In genomic region chr1:81076831-81077664, GRCm38 (mm10) we compare ENCODE assay signal across 10 mouse cellular contexts. TPM values are rescaled to one million over a fixed set of nuclear protein-coding genes. Genes with fewer than 3 reads are reported as not detected.
DNase-seq lines count a peak whose midpoint lies in the region; ATAC-seq lines count a peak whose summit lies in the region.
"Had no signal": no experiment of that assay in that cellular context is flagged by ENCODE, and none has a peak within 500 bp of the region (broad histone marks: within the 10 kb centered on the region; RNA-seq: fewer than 3 reads in every experiment).

Nyap2 (plus strand) TSS chr1:81076950.

- no peaks in the 10 kb centered on the region for H3K36me3 ChIP-seq in hindbrain, embryonic 14.5 days (replicated peaks; ENCODE audit: control insufficient read depth, insufficient read depth)
- H3K36me3 ChIP-seq in midbrain, embryonic 10.5 days = no peaks in the 10 kb centered on the region
- H3K36me3 ChIP-seq: liver, embryonic 13.5 days had no signal

- H3K4me2 ChIP-seq in hindbrain, embryonic 14.5 days (replicated peaks) = peak within 1 kb of the TSS; percentile 71
- H3K4me2 ChIP-seq: liver, embryonic 13.5 days had no signal

- DNase-seq in adrenal gland, postnatal 25 days = peak; percentile 3
- DNase-seq in adrenal gland, adult 8-10 months = no peak
- peak; percentile 64 for DNase-seq in embryo, embryonic 10.5 days (ENCODE audit: low spot score)
- peak; percentile 68 for DNase-seq in hindbrain, embryonic 14.5 days (ENCODE audit: low spot score)
- DNase-seq in midbrain, embryonic 10.5 days (ENCODE audit: low spot score) = peak; percentile 22
- no peak for DNase-seq in spleen, adult 12 weeks (ENCODE audit: low spot score)
- no peak for DNase-seq in urinary bladder, postnatal 25 days (ENCODE audit: low spot score)
- DNase-seq: liver, embryonic 13.5 days had no signal

- H3K4me1 ChIP-seq in hindbrain, embryonic 14.5 days (replicated peaks; ENCODE audit: control insufficient read depth, insufficient read depth, low read length) = peaks cover 16% of the 10 kb centered on the region
- peaks cover 15% of the 10 kb centered on the region for H3K4me1 ChIP-seq in midbrain, embryonic 10.5 days
- H3K4me1 ChIP-seq: liver, embryonic 13.5 days had no signal

- no peaks in the 10 kb centered on the region for H3K9me3 ChIP-seq in hindbrain, embryonic 14.5 days (ENCODE audit: control insufficient read depth, low read length)
- no peaks in the 10 kb centered on the region for H3K9me3 ChIP-seq in midbrain, embryonic 10.5 days (replicated peaks)
- H3K9me3 ChIP-seq: liver, embryonic 13.5 days had no signal

- peak; percentile 88 for ATAC-seq in hindbrain, embryonic 14.5 days (ENCODE audit: low FRiP score)
- ATAC-seq in megakaryocyte, adult 5-6 weeks (ENCODE audit: poor library complexity, severe bottlenecking) = no peak

- H3K9ac ChIP-seq in hindbrain, embryonic 14.5 days = peak within 1 kb of the TSS; percentile 86
- H3K9ac ChIP-seq: liver, embryonic 13.5 days had no signal

- 16% methylated on average over 16 of the region's 16 CpGs for WGBS in hindbrain, embryonic 14.5 days
- 27% methylated on average over 16 of the region's 16 CpGs for WGBS in midbrain, embryonic 10.5 days

- H3K27me3 ChIP-seq in hindbrain, embryonic 14.5 days (ENCODE audit: control insufficient read depth, insufficient read depth, low read length) = no peaks in the 10 kb centered on the region
- no peaks in the 10 kb centered on the region for H3K27me3 ChIP-seq in midbrain, embryonic 10.5 days (ENCODE audit: low read depth, poor library complexity, severe bottlenecking)
- H3K27me3 ChIP-seq: liver, embryonic 13.5 days had no signal

- H3K4me3 ChIP-seq in hindbrain, embryonic 14.5 days (replicated peaks; ENCODE audit: low read length) = peak within 1 kb of the TSS; percentile 38
- H3K4me3 ChIP-seq in midbrain, embryonic 10.5 days = peak within 1 kb of the TSS; percentile 30
- H3K4me3 ChIP-seq: liver, embryonic 13.5 days had no signal

- peak within 1 kb of the TSS; percentile 99 for H3K27ac ChIP-seq in hindbrain, embryonic 14.5 days
- H3K27ac ChIP-seq in midbrain, embryonic 10.5 days (replicated peaks) = peak within 1 kb of the TSS; percentile 39
- H3K27ac ChIP-seq: liver, embryonic 13.5 days had no signal

RNA-seq across cellular contexts. Expression of gene Nyap2, which starts in this region (rescaled TPM):
- total RNA-seq in adrenal gland, postnatal 25 days (2021) = 1.0 and 1.5 TPM in 2 replicates
- total RNA-seq in adrenal gland, adult 8-10 months (2022) = 1 to 10 TPM; 1.1 to 2.7 (median 1.7) TPM
- 25.0 and 25.5 TPM in 2 replicates for polyA plus RNA-seq in hindbrain, embryonic 14.5 days (2014; fragmentation: Nextera tagmentation; extraction: Ambion mirVana)
- polyA plus RNA-seq in midbrain, embryonic 10.5 days (2016; fragmentation: Nextera tagmentation; extraction: Ambion mirVana) = 0.42 and 0.86 TPM in 2 replicates
- total RNA-seq in megakaryocyte, adult 5-6 weeks (2015) = not detected in 2 replicates
- not detected in 2 replicates for total RNA-seq in megakaryocyte, adult 5-6 weeks (2017)
- total RNA-seq: common myeloid progenitor, adult 5-6 weeks had no signal

Comparison
In these comparisons a context has a peak if more than half of its experiments do, and no peak if none do; other contexts are left out.
1. RNA of gene Nyap2 (polyA plus RNA-seq): 25.0 to 25.5 TPM in hindbrain, embryonic 14.5 days; 0.42 to 0.86 TPM in midbrain, embryonic 10.5 days; every median in the first group is over 10 times any median in the second.
2. DNase-seq: peak in adrenal gland, postnatal 25 days (single experiment), embryo, embryonic 10.5 days (single experiment) and hindbrain, embryonic 14.5 days (single experiment); none in adrenal gland, adult 8-10 months (single experiment), spleen, adult 12 weeks (single experiment) and urinary bladder, postnatal 25 days (single experiment).
3. Peak in DNase-seq, H3K4me3 ChIP-seq and H3K27ac ChIP-seq in midbrain, embryonic 10.5 days; RNA of the gene not detected or under 1 TPM.